Mouse (Mus musculus) natural killer cell, adult 2 months (primary cell): ENCODE measurements around the gene Gipr.
A peak's percentile ranks its signal among the peaks of the same experiment; 100 is the strongest.
"Not testable (repeated sequence)": the region's sequence is repeated elsewhere in the genome, so short reads cannot be mapped to it uniquely, and the experiment has no call there.

Experiments
- DNase-seq, 2 experiments: peaks; one replicate each; pipeline ENCODE4 v3.0.0; 2022; ENCODE audit warnings: low spot score in 2 of 2

The Gipr gene

GRCm38 (mm10) chr7:19178443-19179092 is 12.6 kb upstream of the Gipr start:
- peak; percentile 72 to 81 for DNase-seq

- no peak for DNase-seq
These were observed 12.1 kb upstream of the Gipr start for GRCm38 (mm10) chr7:19178035-19178434.

- DNase-seq: no peak
These were observed 11.3 kb upstream of the Gipr start for GRCm38 (mm10) chr7:19177216-19177615.

GRCm38 (mm10) chr7:19176516-19176947 is 10.6 kb upstream of the Gipr start:
- no peak for DNase-seq

GRCm38 (mm10) chr7:19175708-19176515 is 10.0 kb upstream of the Gipr start, which contains the start of gene Eml2:
Eml2 (plus strand) TSS chr7:19176421.
- DNase-seq: no peak

GRCm38 (mm10) chr7:19172874-19173273 is 6.9 kb upstream of the Gipr start:
- DNase-seq: peak; percentile 53 to 75

GRCm38 (mm10) chr7:19171831-19172230 is 5.9 kb upstream of the Gipr start:
- no peak for DNase-seq

GRCm38 (mm10) chr7:19170142-19170541 is 4.2 kb upstream of the Gipr start:
- no peak for DNase-seq

- DNase-seq: no peak
These were observed 3.6 kb upstream of the Gipr start for GRCm38 (mm10) chr7:19169506-19169905.

- no peak for DNase-seq
These were observed 1.1 kb upstream of the Gipr start for GRCm38 (mm10) chr7:19166990-19167389.

GRCm38 (mm10) chr7:19164978-19165377 is 949 bp downstream of the Gipr start:
- peak; percentile 17 to 33 for DNase-seq

- DNase-seq: no peak
These were observed 1.7 kb downstream of the Gipr start for GRCm38 (mm10) chr7:19164189-19164588.

GRCm38 (mm10) chr7:19163752-19164151 is 2.2 kb downstream of the Gipr start:
- DNase-seq: no peak

- no peak for DNase-seq
These were observed 3.0 kb downstream of the Gipr start for GRCm38 (mm10) chr7:19162928-19163327.

- no peak for DNase-seq
These were observed 5.8 kb downstream of the Gipr start for GRCm38 (mm10) chr7:19160115-19160514.

GRCm38 (mm10) chr7:19159411-19159810 is 6.5 kb downstream of the Gipr start:
- DNase-seq: no peak

GRCm38 (mm10) chr7:19158601-19159000 is 7.3 kb downstream of the Gipr start:
- no peak for DNase-seq

GRCm38 (mm10) chr7:19157160-19157800 is 8.6 kb downstream of the Gipr start:
- peak; percentile 85 to 92 for DNase-seq

GRCm38 (mm10) chr7:19155825-19156475 is 10.0 kb downstream of the Gipr start:
- DNase-seq: no peak

- DNase-seq: no peak
These were observed 11.1 kb downstream of the Gipr start for GRCm38 (mm10) chr7:19154796-19155195.

GRCm38 (mm10) chr7:19151121-19151520 is 14.8 kb downstream of the Gipr start:
- DNase-seq: not testable (repeated sequence)

GRCm38 (mm10) chr7:19149626-19150025 is 16.3 kb downstream of the Gipr start, which contains the start of gene Snrpd2:
Snrpd2 (plus strand) TSS chr7:19149722.
- DNase-seq: peak; percentile 91 to 94
